Mouse (Mus musculus) forebrain, embryonic 16.5 days (tissue): Measurements from ENCODE around the gene Klre1. TPM values are rescaled to one million over a fixed set of nuclear protein-coding genes. Genes with fewer than 3 reads are reported as not detected.
"Not testable (repeated sequence)": the region's sequence is repeated elsewhere in the genome, so short reads cannot be mapped to it uniquely, and the experiment has no call there.

Experiments
- ATAC-seq: fragments of 200-750 bp; cut with Nextera tagmentation; 2 replicates; pipeline ENCODE4 v1.8.0; 2017; ENCODE audit warnings: mild to moderate bottlenecking, moderate library complexity
- H3K27ac ChIP-seq: fragments of 300-500 bp; sonication (generic); 2 replicates; pipeline ENCODE4 v1.5.1; 2014; ENCODE audit warnings: low read length, control low read depth
- H3K27me3 ChIP-seq: fragments of 300-500 bp; sonication (generic); replicated peaks from 2 replicates; pipeline ENCODE4 v1.6.1; 2014; ENCODE audit warnings: low read length; ENCODE audit not compliant: control insufficient read depth, insufficient read depth
- H3K36me3 ChIP-seq: fragments of 300-500 bp; sonication (generic); 2 replicates; pipeline ENCODE4 v1.6.1; 2014; ENCODE audit not compliant: control insufficient read depth, insufficient read depth
- H3K4me1 ChIP-seq: fragments of 300-500 bp; sonication (generic); replicated peaks from 2 replicates; pipeline ENCODE4 v1.6.1; 2014; ENCODE audit warnings: low read length; ENCODE audit not compliant: control insufficient read depth, insufficient read depth
- H3K4me2 ChIP-seq: fragments of 300-500 bp; sonication (generic); 2 replicates; pipeline ENCODE4 v1.6.1; 2014; ENCODE audit warnings: mild to moderate bottlenecking, low read length, control low read depth
- H3K4me3 ChIP-seq: fragments of 300-500 bp; sonication (generic); replicated peaks from 2 replicates; pipeline ENCODE4 v1.5.1; 2014; ENCODE audit warnings: mild to moderate bottlenecking, low read length, control low read depth
- H3K9ac ChIP-seq: fragments of 300-500 bp; sonication (generic); replicated peaks from 2 replicates; pipeline ENCODE4 v1.6.1; 2014; ENCODE audit warnings: low read depth, low read length, control low read depth
- H3K9me3 ChIP-seq: fragments of 300-500 bp; sonication (generic); 2 replicates; pipeline ENCODE4 v1.6.1; 2016; ENCODE audit warnings: low read length; ENCODE audit not compliant: control insufficient read depth
- WGBS: fragments of 180-500 bp; shearing (Covaris S2); extraction: QIAGEN DNeasy Blood & Tissue Kit; methylation state at CpG from one replicate; pipeline ENCODE4 v1.1.7; 2014; 5-methylcytosine and 5-hydroxymethylcytosine counted together
- polyA plus RNA-seq: library from polyadenylated mRNA; unstranded; fragments of >200 nt; fragmentation: Nextera tagmentation; extraction: Ambion mirVana; gene quantifications from 2 replicates; pipeline ENCODE4 v1.2.1, GENCODE M21; 2015

Klre1 gene
- polyA plus RNA-seq, 1 experiment from 2014 or later = not detected

GRCm38 (mm10) chr6:129575315-129575714 lies 2.4 kb upstream of the Klre1 start:
- Histone ChIP-seq H3K36me3 (no peaks in the 10 kb centered on the region), H3K9ac (no peak overlapping the region), H3K9me3 (no peaks in the 10 kb centered on the region), H3K4me2 (no peak overlapping the region), H3K4me1 (no peaks in the 10 kb centered on the region), H3K4me3 (no peak overlapping the region), H3K27ac (no peak overlapping the region), H3K27me3 (no peaks in the 10 kb centered on the region)
- ATAC-seq = no peak
- 52% methylated on average over 2 of the region's 2 CpGs for WGBS

- Histone ChIP-seq H3K4me2 (no peak overlapping the region), H3K36me3 (no peaks in the 10 kb centered on the region), H3K4me3 (no peak overlapping the region), H3K27ac (no peak overlapping the region), H3K9ac (no peak overlapping the region), H3K4me1 (no peaks in the 10 kb centered on the region), H3K9me3 (no peaks in the 10 kb centered on the region), H3K27me3 (no peaks in the 10 kb centered on the region)
- 69% methylated on average over 4 of the region's 4 CpGs for WGBS
- no peak for ATAC-seq
These were observed 3.6 kb downstream of the Klre1 start for GRCm38 (mm10) chr6:129581274-129581673.

- Histone ChIP-seq H3K36me3 (no peaks in the 10 kb centered on the region), H3K9ac (no peak overlapping the region), H3K9me3 (no peaks in the 10 kb centered on the region), H3K27ac (no peak overlapping the region), H3K4me3 (no peak overlapping the region), H3K27me3 (no peaks in the 10 kb centered on the region), H3K4me2 (no peak overlapping the region), H3K4me1 (no peaks in the 10 kb centered on the region)
- 88% methylated on average over 4 of the region's 4 CpGs for WGBS
- no peak for ATAC-seq
These were observed 4.2 kb downstream of the Klre1 start for GRCm38 (mm10) chr6:129581896-129582295.

- Histone ChIP-seq H3K4me3 (no peak overlapping the region), H3K27ac (no peak overlapping the region), H3K4me2 (no peak overlapping the region), H3K9ac (no peak overlapping the region), H3K27me3 (no peaks in the 10 kb centered on the region), H3K36me3 (no peaks in the 10 kb centered on the region), H3K4me1 (no peaks in the 10 kb centered on the region), H3K9me3 (no peaks in the 10 kb centered on the region)
- no peak for ATAC-seq
- 82% methylated on average over 3 of the region's 3 CpGs for WGBS
These were observed 5.3 kb downstream of the Klre1 start for GRCm38 (mm10) chr6:129583014-129583413.

- ATAC-seq = no peak
- Histone ChIP-seq H3K9me3 (no peaks in the 10 kb centered on the region), H3K27ac (no peak within 1 kb of the TSS), H3K4me3 (no peak within 1 kb of the TSS), H3K27me3 (no peaks in the 10 kb centered on the region), H3K4me1 (no peaks in the 10 kb centered on the region), H3K4me2 (no peak within 1 kb of the TSS), H3K36me3 (no peaks in the 10 kb centered on the region), H3K9ac (no peak within 1 kb of the TSS)
- WGBS = 83% methylated on average over 3 of the region's 3 CpGs
These were observed 13.8 kb downstream of the Klre1 start, which contains the start of gene Klrd1 for GRCm38 (mm10) chr6:129591508-129591907. TSS of gene Klrd1 (plus strand) at chr6:129591782.

- Histone ChIP-seq H3K9ac (no peak overlapping the region), H3K4me3 (no peak overlapping the region), H3K27me3 (no peaks in the 10 kb centered on the region), H3K4me1 (no peaks in the 10 kb centered on the region), H3K4me2 (no peak overlapping the region), H3K27ac (no peak overlapping the region), H3K9me3 (no peaks in the 10 kb centered on the region), H3K36me3 (no peaks in the 10 kb centered on the region)
- no peak for ATAC-seq
These were observed 30.7 kb downstream of the Klre1 start for GRCm38 (mm10) chr6:129608372-129608771.

- H3K4me1 ChIP-seq = no peaks in the 10 kb centered on the region
- WGBS = 79% methylated on average over 4 of the region's 4 CpGs
- no peaks in the 10 kb centered on the region for H3K36me3 ChIP-seq
- no peak within 1 kb of the TSS for H3K27ac ChIP-seq
- no peak within 1 kb of the TSS for H3K4me2 ChIP-seq
- H3K9me3 ChIP-seq = no peaks in the 10 kb centered on the region
- H3K27me3 ChIP-seq = no peaks in the 10 kb centered on the region
- ATAC-seq = no peak
- H3K9ac ChIP-seq = no peak within 1 kb of the TSS
- H3K4me3 ChIP-seq = no peak within 1 kb of the TSS
These were observed 46.0 kb downstream of the Klre1 start, which contains the start of gene Klrk1 for GRCm38 (mm10) chr6:129623735-129624134. TSS of gene Klrk1 (minus strand) at chr6:129623864.

GRCm38 (mm10) chr6:129631046-129631445 lies 53.3 kb downstream of the Klre1 start:
- H3K4me3 ChIP-seq, H3K27me3 ChIP-seq, H3K9ac ChIP-seq, H3K4me2 ChIP-seq, H3K36me3 ChIP-seq, H3K9me3 ChIP-seq, H3K4me1 ChIP-seq, H3K27ac ChIP-seq, ATAC-seq: not testable (repeated sequence)
- 90% methylated on average over 2 of the region's 2 CpGs for WGBS
